8 mouse cellular contexts compared by ENCODE assay signal in genomic region chr10:94514506-94515178, GRCm38 (mm10).
DNase-seq lines count a peak whose midpoint lies in the region; ATAC-seq and TF ChIP-seq lines count a peak whose summit lies in the region.

No protein-coding gene starts in this region.

- peaks cover 33% of the 10 kb centered on the region for H3K27me3 ChIP-seq in forebrain, embryonic 13.5 days
- H3K27me3 ChIP-seq in liver, embryonic 16.5 days (ENCODE audit: control insufficient read depth, insufficient read depth, low read depth, low read length), result peaks cover 45% of the 10 kb centered on the region
- 0 out of 2 replicates have a peak, but pooled peaks cover 5% of the 10 kb centered on the region for H3K27me3 ChIP-seq in neural tube, embryonic 15.5 days (replicated peaks)

- peak overlapping the region; percentile 79 for H3K4me3 ChIP-seq in bone marrow macrophage, adult 2 months (ENCODE audit: insufficient read depth, low read length)
- peak overlapping the region; percentile 76 for H3K4me3 ChIP-seq in forebrain, embryonic 13.5 days
- H3K4me3 ChIP-seq in liver, embryonic 16.5 days (ENCODE audit: low read depth, low read length), result peak overlapping the region; percentile 70
- H3K4me3 ChIP-seq in neural tube, embryonic 15.5 days (replicated peaks), result peak overlapping the region; percentile 73

- H3K9ac ChIP-seq in forebrain, embryonic 13.5 days, result peak overlapping the region; percentile 77
- peak overlapping the region; percentile 66 for H3K9ac ChIP-seq in liver, embryonic 16.5 days (ENCODE audit: low read depth, low read length)
- peak overlapping the region; percentile 70 for H3K9ac ChIP-seq in neural tube, embryonic 15.5 days (replicated peaks)

- DNase-seq in heart, postnatal 10 days, result peak; percentile 84 to 85
- DNase-seq in kidney, postnatal 36 days, result peak; percentile 70 to 86
- peak; percentile 57 for DNase-seq in testis, postnatal 14 days (ENCODE audit: low spot score)

- TF ChIP-seq POLR2A in bone marrow macrophage, adult 2 months (IDR thresholded peaks at IDR 0.05; ENCODE audit: borderline replicate concordance, low read depth, low read length), result no peak

- intact Hi-C loops in heart, postnatal 10 days (cut with DNase I), result loop anchor here (1.0 to 5.0 kb wide), 6 partner anchors 34 to 106 kb away; no protein-coding TSS in a partner anchor

- under 1% methylated on average over 54 of the region's 71 CpGs for WGBS in forebrain, embryonic 13.5 days
- WGBS in liver, embryonic 16.5 days (ENCODE audit: insufficient replicate concordance), result under 1% methylated on average over 67 of the region's 71 CpGs
- WGBS in neural tube, embryonic 15.5 days, result under 1% methylated on average over 40 of the region's 71 CpGs

- no peak overlapping the region for H3K27ac ChIP-seq in bone marrow macrophage, adult 2 months (ENCODE audit: insufficient read depth, low read depth, low read length)
- H3K27ac ChIP-seq in forebrain, embryonic 13.5 days, result peak overlapping the region; percentile 77; the same call in 1 of the 2 replicates
- H3K27ac ChIP-seq in liver, embryonic 16.5 days (ENCODE audit: low read length), result peak overlapping the region; percentile 67
- H3K27ac ChIP-seq in neural tube, embryonic 15.5 days (replicated peaks), result peak overlapping the region; percentile 83

- no peaks in the 10 kb centered on the region for H3K9me3 ChIP-seq in forebrain, embryonic 13.5 days (replicated peaks)
- no peaks in the 10 kb centered on the region for H3K9me3 ChIP-seq in liver, embryonic 16.5 days (replicated peaks; ENCODE audit: control insufficient read depth, low read length)
- H3K9me3 ChIP-seq in neural tube, embryonic 15.5 days (replicated peaks), result no peaks in the 10 kb centered on the region

- ATAC-seq in CD4-positive, CD25-positive, alpha-beta regulatory T cell, adult 4 months, result peak; percentile 79
- ATAC-seq in forebrain, embryonic 13.5 days, result peak; percentile 89
- peak; percentile 86 for ATAC-seq in liver, embryonic 16.5 days (ENCODE audit: low read depth)
- ATAC-seq in neural tube, embryonic 15.5 days (ENCODE audit: low FRiP score), result peak; percentile 90

- H3K4me1 ChIP-seq in bone marrow macrophage, adult 2 months (ENCODE audit: control insufficient read depth, insufficient read depth, low read length), result peaks cover 6% of the 10 kb centered on the region
- H3K4me1 ChIP-seq in forebrain, embryonic 13.5 days, result peaks cover 27% of the 10 kb centered on the region
- H3K4me1 ChIP-seq in liver, embryonic 16.5 days (ENCODE audit: control insufficient read depth, low read depth, low read length), result no peaks in the 10 kb centered on the region; the same call in none of the 2 replicates
- peaks cover 39% of the 10 kb centered on the region for H3K4me1 ChIP-seq in neural tube, embryonic 15.5 days

- H3K4me2 ChIP-seq in forebrain, embryonic 13.5 days, result peak overlapping the region; percentile 96
- peak overlapping the region; percentile 77 for H3K4me2 ChIP-seq in liver, embryonic 16.5 days (ENCODE audit: low read depth, low read length)
- peak overlapping the region; percentile 91 for H3K4me2 ChIP-seq in neural tube, embryonic 15.5 days

- TF ChIP-seq CTCF in bone marrow macrophage, adult 2 months (IDR thresholded peaks at IDR 0.05; ENCODE audit: low read depth, low read length), result no peak

- no peaks in the 10 kb centered on the region for H3K36me3 ChIP-seq in forebrain, embryonic 13.5 days (ENCODE audit: poor library complexity, severe bottlenecking)
- no peaks in the 10 kb centered on the region for H3K36me3 ChIP-seq in liver, embryonic 16.5 days (ENCODE audit: control insufficient read depth, insufficient read depth)
- H3K36me3 ChIP-seq in neural tube, embryonic 15.5 days, result no peaks in the 10 kb centered on the region
